Mouse (Mus musculus) R1 (cell line): Measurements from ENCODE around the gene Mtmr6.
"Not testable (repeated sequence)": the region's sequence is repeated elsewhere in the genome, so short reads cannot be mapped to it uniquely, and the experiment has no call there.

Experiments
- DNase-seq: peaks from one replicate; pipeline ENCODE4 v3.0.0-alpha.2; 2018; ENCODE audit warnings: low read depth, low spot score

Gene Mtmr6

DNA sequence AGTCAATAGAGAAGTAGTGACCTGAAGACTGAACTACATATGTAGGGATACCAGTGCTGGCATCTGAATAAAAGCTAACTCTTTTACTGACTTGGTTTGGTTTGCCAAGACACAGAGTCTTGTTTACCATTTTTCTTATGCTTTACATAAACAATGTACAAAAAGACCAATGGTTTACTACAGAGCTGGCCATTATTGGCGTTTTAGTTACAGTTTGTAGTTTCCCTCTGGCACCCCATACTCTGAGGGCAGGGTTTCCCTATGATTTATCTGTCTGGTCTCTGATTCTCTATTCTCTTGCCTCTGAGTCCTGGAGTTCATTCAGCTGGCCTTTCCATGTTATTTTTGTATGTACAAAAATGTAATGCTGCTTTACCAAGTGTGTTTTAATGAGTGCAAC lies 30.5 kb downstream of the Mtmr6 start:
- no peak for DNase-seq

DNA sequence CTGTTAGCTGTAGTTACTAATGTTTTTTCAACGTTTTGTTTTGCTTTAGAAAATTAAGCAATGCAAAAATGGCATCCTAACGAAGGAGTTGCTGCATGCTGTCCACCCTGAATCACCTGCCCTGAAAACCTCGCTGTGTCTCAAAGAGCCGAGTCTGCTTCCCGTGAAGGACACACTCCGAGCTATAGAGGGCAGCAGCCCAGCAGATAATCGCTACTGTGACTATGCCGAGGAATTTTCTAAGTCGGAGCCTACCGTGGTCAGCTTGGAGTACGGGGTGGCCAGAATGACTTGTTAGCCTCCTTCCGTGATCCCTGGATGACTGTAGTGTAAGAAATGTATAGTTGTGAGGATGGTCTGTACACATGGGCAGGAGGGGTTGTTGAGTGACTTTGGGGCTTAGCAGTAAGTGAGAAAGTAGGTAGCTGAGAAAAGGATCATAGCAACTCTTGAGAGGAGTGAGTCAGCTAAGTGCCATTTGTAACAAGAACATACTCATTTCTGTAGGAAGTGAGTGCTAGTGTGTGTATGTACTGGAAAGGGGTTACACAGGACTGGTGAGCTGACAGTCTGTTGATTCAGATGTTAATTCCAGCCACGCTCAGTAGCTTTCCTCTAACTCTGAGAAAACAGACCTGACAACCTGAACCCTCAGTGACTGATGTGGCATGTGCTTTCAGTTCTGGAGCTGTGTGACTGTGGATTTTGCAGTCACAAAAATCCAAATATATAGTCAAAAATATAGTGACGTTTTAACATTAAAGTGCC lies 35.4 kb downstream of the Mtmr6 start:
- DNase-seq: peak; percentile 13

DNA sequence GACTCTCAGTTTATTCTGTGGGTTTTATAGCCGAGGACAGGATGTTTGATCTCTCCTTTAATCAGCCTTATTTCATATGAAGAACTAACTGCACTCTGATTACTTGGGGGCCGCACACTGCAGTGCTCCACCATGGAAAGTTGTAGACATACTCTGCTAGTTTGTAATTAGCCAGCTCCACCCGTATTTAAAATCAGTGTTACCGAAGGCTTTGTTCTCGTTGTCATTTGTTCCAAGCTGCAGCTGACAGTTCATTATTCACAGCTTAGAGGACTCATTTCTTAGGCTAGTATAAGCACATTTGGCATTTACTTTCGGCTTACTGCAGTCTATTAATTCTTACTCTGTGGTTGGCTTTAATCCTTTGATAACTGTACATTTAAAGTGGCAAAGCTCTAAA lies 36.0 kb downstream of the Mtmr6 start:
- DNase-seq: no peak

DNA sequence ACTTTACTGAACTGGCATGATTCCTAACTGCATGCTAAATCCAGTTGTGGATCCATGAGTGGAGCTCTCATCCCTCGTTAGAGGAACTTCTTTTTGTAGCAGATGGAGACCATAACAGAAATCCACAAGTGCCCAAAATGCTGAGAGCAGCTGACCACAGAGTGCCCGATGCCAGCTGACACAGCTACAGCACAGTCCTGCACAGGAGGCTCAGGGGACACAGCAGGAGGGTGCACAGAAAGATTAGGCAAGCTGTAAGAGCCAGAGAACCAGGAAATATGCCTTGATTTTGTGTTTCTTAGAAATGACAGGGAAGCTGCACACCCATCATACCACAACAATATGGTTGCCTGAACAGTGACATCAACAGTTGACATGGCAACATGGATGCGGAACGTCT lies 37.4 kb downstream of the Mtmr6 start:
- DNase-seq: no peak

DNA sequence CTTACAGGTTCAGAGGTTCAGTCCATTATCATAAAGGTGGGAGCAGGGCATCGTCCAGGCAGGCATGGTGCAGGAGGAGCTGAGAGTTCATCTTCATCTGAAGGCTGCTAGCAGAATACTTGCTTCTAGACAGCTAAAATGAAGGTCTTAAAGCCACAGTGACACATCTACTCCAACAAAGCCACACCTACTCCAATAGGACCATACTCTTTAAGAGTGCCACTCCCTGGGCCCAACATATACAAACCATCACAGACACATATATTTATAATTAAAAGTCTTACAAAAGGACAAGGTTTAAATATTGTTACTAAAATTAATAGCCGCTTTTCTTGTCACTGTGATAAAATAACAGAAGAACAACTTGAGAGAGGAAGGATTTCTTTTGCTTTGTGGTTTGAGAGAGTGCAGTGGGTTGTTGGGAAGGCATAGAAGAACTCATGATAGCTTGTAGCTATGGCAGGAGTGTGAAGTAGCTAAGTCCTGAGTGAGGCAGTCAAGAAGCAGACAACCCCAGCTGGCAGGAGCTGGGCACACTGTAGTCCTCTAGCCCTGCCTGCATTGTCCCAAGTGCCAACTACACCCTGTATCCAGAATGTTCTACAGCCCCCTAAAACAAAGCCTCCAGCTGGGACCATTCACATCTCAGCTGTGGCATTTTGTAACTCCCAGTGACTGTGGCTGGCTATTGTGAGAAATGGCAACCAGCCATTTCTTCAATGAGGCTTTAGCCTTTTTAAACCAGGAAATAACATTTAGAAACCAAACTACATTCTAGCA lies 39.6 kb downstream of the Mtmr6 start:
- no peak for DNase-seq

DNA sequence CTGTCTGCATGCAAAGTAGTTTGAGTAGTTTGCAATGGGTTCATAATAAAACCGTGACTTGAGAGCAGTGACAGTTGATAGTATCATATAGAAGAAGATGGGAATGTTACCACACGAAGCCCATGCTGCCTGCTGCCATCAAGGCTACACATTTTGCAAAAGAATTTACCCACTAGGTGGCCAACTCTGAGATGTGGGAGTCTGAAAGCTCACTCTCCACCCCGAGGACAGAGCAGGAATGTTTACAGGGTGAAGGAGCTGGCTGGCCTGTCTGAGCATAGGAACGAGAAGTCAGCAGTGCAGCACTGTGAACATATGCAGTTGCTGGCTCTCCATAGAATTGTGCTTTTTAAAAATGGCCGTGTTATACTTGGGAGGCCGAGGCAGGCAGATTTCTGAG lies 43.1 kb downstream of the Mtmr6 start:
- DNase-seq: peak; percentile 8

DNA sequence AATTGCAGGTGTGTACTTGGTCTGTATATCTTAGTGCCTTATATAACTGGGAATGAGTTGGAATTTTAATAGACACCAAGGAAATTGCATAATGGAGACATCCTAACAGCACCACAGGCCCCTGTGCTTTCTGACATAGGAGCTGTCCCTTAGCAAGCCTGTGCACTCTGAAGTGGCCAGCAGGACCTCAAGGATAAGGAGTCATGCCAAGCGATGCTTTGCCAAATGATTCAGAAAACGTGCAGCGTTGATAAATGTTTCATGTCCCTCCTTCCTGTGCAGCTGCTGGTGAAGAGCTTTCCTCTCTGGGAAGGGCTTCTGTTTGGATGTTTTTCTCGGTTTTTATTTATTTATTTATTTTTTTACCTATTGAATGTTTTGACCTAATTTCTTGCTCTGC lies 45.7 kb downstream of the Mtmr6 start:
- DNase-seq: no peak

DNA sequence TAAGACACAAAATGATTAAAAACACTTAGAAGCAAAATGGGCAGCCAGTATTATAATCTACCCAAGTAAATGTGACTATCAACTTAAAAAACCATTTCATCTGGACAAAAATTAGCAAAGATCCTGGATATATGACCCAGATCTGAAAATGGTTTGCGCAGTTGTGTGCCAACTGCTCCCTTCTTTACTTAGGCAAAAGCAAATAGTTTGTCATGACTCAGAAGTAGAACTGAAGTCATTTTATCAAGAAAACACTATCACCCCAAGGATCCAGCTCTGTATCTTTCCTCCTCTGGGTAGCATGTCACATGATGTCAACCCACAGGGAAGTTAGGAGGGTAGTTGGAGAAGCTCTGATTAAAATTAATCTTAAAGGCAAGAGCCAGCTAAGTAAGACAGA lies 54.2 kb downstream of the Mtmr6 start:
- no peak for DNase-seq

DNA sequence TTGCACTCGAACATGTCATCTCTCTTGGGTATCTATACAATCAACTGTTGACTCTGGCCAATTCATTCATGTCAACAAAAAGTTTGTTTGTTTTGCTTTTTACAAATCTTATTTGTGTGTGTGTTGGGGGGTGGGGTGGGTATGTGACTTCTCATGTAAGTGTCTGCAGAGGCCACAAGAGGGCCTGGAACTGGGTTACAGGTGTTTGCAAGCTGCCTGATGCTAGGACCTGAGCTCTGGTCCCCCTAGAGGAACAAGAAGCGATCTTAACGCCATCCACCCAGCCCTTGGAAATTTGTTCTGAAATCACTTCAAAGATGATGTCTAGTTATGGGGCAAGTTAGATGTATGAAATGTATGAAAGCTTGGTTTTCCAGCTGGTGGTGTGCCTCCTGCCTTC lies 55.8 kb downstream of the Mtmr6 start:
- DNase-seq: peak; percentile 44

DNA sequence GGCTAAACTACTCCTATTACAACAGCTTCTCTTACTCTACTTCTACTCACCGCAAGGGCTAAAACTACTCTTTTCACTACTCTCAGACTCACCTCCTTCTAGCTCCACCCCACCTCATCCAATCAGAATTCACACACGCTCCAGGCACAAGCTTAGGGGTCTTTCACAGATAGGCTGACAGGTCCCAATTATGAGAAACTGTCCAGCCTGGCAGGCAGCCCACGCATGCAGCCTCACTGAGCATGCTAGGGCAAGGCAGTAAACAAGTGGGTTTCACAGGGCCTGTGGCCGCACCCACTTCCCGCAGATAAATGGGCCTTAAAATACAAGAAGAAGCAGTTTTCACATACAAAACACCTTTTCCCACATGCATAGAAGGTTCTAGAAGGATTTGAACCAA lies 75.0 kb downstream of the Mtmr6 start:
- not testable (repeated sequence) for DNase-seq

DNA sequence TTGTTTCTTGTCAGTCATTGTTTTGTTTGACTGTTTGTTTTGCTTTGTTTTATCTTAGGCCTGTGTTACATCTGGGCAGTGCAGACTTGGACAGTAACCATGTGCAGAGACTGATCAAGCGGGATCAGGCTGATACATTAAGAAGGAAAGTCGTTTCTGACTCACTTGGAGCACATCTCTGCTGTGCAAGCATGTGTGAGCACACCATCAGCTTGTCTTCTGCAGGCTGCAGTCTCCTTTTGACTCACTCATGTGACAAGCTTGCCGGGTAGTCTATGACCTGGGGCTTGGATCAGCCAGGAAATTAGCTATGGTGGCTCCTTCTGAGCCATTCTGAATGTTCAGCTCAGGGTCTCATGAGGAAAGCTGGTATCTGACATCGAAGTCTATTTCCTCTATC lies 75.5 kb downstream of the Mtmr6 start:
- DNase-seq: no peak

DNA sequence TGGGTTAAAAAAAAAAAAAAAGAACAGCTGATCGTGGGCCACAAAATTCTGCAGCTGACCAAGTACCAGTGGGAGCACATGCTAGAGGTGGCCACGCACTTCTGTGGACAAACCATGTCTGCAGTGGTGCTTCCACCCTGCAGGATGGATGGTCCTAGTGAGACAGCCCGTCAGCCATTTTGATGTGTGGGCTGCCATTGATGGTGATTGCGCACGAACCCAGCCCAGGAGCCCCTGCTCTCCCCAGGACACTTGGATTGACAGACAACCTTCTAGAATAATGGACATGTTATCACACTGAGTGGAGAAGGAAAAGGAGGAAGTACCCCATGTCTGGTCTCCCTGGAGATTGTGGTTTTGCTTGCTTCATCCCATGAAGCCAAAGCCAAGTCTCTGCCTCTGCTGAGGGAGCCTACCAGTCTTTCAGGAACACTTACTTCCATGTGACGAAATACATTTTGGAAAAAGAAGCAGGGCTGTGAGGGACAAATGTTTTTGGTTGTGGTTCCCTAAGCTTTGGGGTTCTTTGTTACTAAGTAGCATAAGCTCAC lies 80.4 kb downstream of the Mtmr6 start:
- no peak for DNase-seq
